Comparison of ENCODE assay signal across 28 mouse cellular contexts in genomic region chr5:40366956-40367355, GRCm38 (mm10).
"Had no signal": no experiment of that assay in that cellular context is flagged by ENCODE, and none has a peak within 500 bp of the region (broad histone marks: within the 10 kb centered on the region; RNA-seq: fewer than 3 reads in every experiment).

No protein-coding gene starts in this region.

- H3K27me3 ChIP-seq: heart, embryonic 13.5 days; heart, embryonic 15.5 days; hindbrain, embryonic 12.5 days; intestine, embryonic 15.5 days; limb, embryonic 13.5 days; limb, embryonic 15.5 days; liver, embryonic 12.5 days had no signal

- H3K4me3 ChIP-seq: heart, adult 2 months; heart, embryonic 13.5 days; heart, embryonic 15.5 days; hindbrain, embryonic 10.5 days; hindbrain, embryonic 12.5 days; intestine, embryonic 15.5 days; layer of hippocampus, adult 2 months; limb, embryonic 13.5 days; limb, embryonic 15.5 days; liver, embryonic 12.5 days had no signal

- DNase-seq: gastrocnemius, postnatal 14 days; gastrocnemius, postnatal 36 days; heart, adult 11 months; heart, adult 2 months; heart, postnatal 14 days; heart, postnatal 36 days; kidney, adult 18-20 months; kidney, adult 8-10 months; kidney, postnatal 10 days; kidney, postnatal 25 days; kidney, postnatal 4 days; layer of hippocampus, postnatal 36 days; left cerebral cortex, postnatal 4 days had no signal

- H3K4me2 ChIP-seq: heart, embryonic 11.5 days; heart, embryonic 13.5 days; heart, embryonic 15.5 days; hindbrain, embryonic 12.5 days; hindbrain, embryonic 14.5 days; intestine, embryonic 15.5 days; limb, embryonic 13.5 days; limb, embryonic 15.5 days; liver, embryonic 12.5 days had no signal

- H3K9ac ChIP-seq: heart, embryonic 13.5 days; heart, embryonic 15.5 days; hindbrain, embryonic 12.5 days; hindbrain, embryonic 14.5 days; intestine, embryonic 15.5 days; limb, embryonic 13.5 days; limb, embryonic 15.5 days; liver, embryonic 12.5 days; liver, embryonic 14.5 days had no signal

- H3K27ac ChIP-seq: heart, adult 2 months; heart, embryonic 13.5 days; heart, embryonic 15.5 days; hindbrain, embryonic 10.5 days; hindbrain, embryonic 12.5 days; hindbrain, embryonic 14.5 days; intestine, embryonic 15.5 days; layer of hippocampus, adult 2 months; limb, embryonic 13.5 days; limb, embryonic 15.5 days; liver, embryonic 12.5 days; liver, embryonic 14.5 days had no signal

- H3K36me3 ChIP-seq: heart, embryonic 13.5 days; heart, embryonic 15.5 days; hindbrain, embryonic 10.5 days; hindbrain, embryonic 12.5 days; intestine, embryonic 15.5 days; limb, embryonic 13.5 days; limb, embryonic 15.5 days; liver, embryonic 12.5 days had no signal

- H3K9me3 ChIP-seq: heart, embryonic 13.5 days; heart, embryonic 15.5 days; hindbrain, embryonic 10.5 days; hindbrain, embryonic 12.5 days; intestine, embryonic 15.5 days; limb, embryonic 13.5 days; limb, embryonic 15.5 days; liver, embryonic 12.5 days had no signal

- ATAC-seq: hindbrain, embryonic 16.5 days; inflammation-experienced regulatory T-cells, adult 6 months; intestine, embryonic 15.5 days; intestine, postnatal 0 days; liver, embryonic 12.5 days had no signal

- H3K4me1 ChIP-seq: heart, embryonic 13.5 days; heart, embryonic 15.5 days; hindbrain, embryonic 10.5 days; hindbrain, embryonic 12.5 days; intestine, embryonic 15.5 days; limb, embryonic 13.5 days; limb, embryonic 15.5 days; liver, embryonic 12.5 days had no signal
